Mouse (Mus musculus) heart, embryonic 14.5 days (tissue): Measurements from ENCODE around the gene Ipo13. TPM values are rescaled to one million over a fixed set of nuclear protein-coding genes. Genes with fewer than 3 reads are reported as not detected.

Source experiments
- ATAC-seq: fragments of 200-750 bp; cut with Nextera tagmentation; 2 replicates; pipeline ENCODE4 v1.8.0; 2017; ENCODE audit warnings: low read depth, moderate TSS enrichment; ENCODE audit not compliant: insufficient number of reproducible peaks, insufficient read depth, low FRiP score
- H3K27ac ChIP-seq, 2 experiments: fragments of 200-500 bp in 1 of 2; fragments of 300-500 bp in 1 of 2; sonication (generic) in 1 of 2; replicated peaks in 1 of 2; 2 replicates each; pipeline ENCODE4 v1.5.1; 2012 to 2014; ENCODE audit warnings: low read depth in 2 of 2, low read length in 2 of 2, control low read depth in 1 of 2, mild to moderate bottlenecking in 1 of 2, mixed read lengths in 1 of 2; ENCODE audit not compliant: control insufficient read depth in 1 of 2, insufficient read depth in 1 of 2
- H3K27me3 ChIP-seq: fragments of 300-500 bp; sonication (generic); 2 replicates; pipeline ENCODE4 v1.6.1; 2014; ENCODE audit warnings: mild to moderate bottlenecking, low read length, control low read depth; ENCODE audit not compliant: control insufficient read depth, insufficient read depth
- H3K36me3 ChIP-seq: fragments of 300-500 bp; sonication (generic); 2 replicates; pipeline ENCODE4 v1.6.1; 2014; ENCODE audit warnings: mild to moderate bottlenecking, control low read depth, low read length, mixed read lengths; ENCODE audit not compliant: control insufficient read depth, insufficient read depth
- H3K4me1 ChIP-seq, 2 experiments: fragments of 200-500 bp in 1 of 2; fragments of 300-500 bp in 1 of 2; sonication (generic) in 1 of 2; 2 replicates each; pipeline ENCODE4 v1.6.1; 2012 to 2014; ENCODE audit warnings: low read length in 2 of 2, control low read depth in 1 of 2, mixed read lengths in 1 of 2; ENCODE audit not compliant: control insufficient read depth in 2 of 2, insufficient read depth in 2 of 2
- H3K4me2 ChIP-seq: fragments of 300-500 bp; sonication (generic); 2 replicates; pipeline ENCODE4 v1.6.1; 2014; ENCODE audit warnings: mild to moderate bottlenecking, low read length
- H3K4me3 ChIP-seq, 2 experiments: fragments of 200-500 bp in 1 of 2; fragments of 300-500 bp in 1 of 2; sonication (generic) in 1 of 2; 2 replicates each; pipeline ENCODE4 v1.5.1; 2012 to 2014; ENCODE audit warnings: low read length in 2 of 2, mild to moderate bottlenecking in 2 of 2, control low read depth in 1 of 2, low read depth in 1 of 2, moderate library complexity in 1 of 2; ENCODE audit not compliant: control insufficient read depth in 1 of 2, insufficient read depth in 1 of 2
- H3K9ac ChIP-seq: fragments of 300-500 bp; sonication (generic); 2 replicates; pipeline ENCODE4 v1.6.1; 2014; ENCODE audit warnings: mild to moderate bottlenecking, low read length
- H3K9me3 ChIP-seq: fragments of 300-500 bp; sonication (generic); 2 replicates; pipeline ENCODE4 v1.6.1; 2016; ENCODE audit warnings: low read length, control low read depth; ENCODE audit not compliant: control insufficient read depth
- WGBS: fragments of 180-500 bp; shearing (Covaris S2); extraction: QIAGEN DNeasy Blood & Tissue Kit; methylation state at CpG from one replicate; pipeline ENCODE4 v1.1.7; 2014; 5-methylcytosine and 5-hydroxymethylcytosine counted together
- polyA plus RNA-seq: library from polyadenylated mRNA; unstranded; fragments of >200 nt; fragmentation: Nextera tagmentation; extraction: Ambion mirVana; gene quantifications from 2 replicates; pipeline ENCODE4 v1.2.1, GENCODE M21; 2014

Ipo13 gene
- polyA plus RNA-seq, 1 experiment from 2014 or later = 36.4 TPM

- Histone ChIP-seq H3K9ac (peak overlapping the region; percentile 91), H3K27me3 (no peaks in the 10 kb centered on the region), H3K9me3 (no peaks in the 10 kb centered on the region), H3K4me1 (peaks cover 39 to 46% of the 10 kb centered on the region in 2 experiments), H3K4me2 (peak overlapping the region; percentile 96), H3K4me3 (peak overlapping the region; percentile 65 to 85), H3K36me3 (peaks cover 36% of the 10 kb centered on the region), H3K27ac (0 out of 4 replicates have a peak overlapping the region, but pooled peaks of 1 of the 2 experiments have one; percentile 87)
- no peak for ATAC-seq
- 14% methylated on average over 8 of the region's 8 CpGs for WGBS
Observed at GRCm38 (mm10) chr4:117914031-117914430, 768 bp downstream of the Ipo13 start.

DNA sequence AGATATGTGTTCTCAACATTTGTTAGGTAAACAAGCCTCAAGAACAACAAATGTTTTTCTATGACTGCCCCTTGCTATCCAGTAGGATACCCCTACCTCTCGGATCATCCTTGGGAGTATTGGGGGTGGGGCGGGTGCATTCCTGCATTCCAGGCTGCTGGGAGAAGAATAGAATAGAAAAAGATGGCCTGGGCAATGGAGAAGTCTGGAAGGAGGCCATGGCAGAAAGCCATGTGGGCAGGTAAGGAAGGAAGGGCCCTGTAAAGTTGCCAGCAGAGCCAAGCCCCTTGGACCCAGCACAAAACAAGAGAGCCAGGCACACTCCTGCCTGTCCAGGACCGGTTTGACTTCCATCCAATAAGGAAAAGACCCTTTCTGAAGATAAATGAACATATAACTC lies 1.4 kb downstream of the Ipo13 start:
- H3K4me1 ChIP-seq = peaks cover 35 to 44% of the 10 kb centered on the region in 2 experiments
- H3K9ac ChIP-seq = peak overlapping the region; percentile 91
- H3K9me3 ChIP-seq = no peaks in the 10 kb centered on the region

DNA sequence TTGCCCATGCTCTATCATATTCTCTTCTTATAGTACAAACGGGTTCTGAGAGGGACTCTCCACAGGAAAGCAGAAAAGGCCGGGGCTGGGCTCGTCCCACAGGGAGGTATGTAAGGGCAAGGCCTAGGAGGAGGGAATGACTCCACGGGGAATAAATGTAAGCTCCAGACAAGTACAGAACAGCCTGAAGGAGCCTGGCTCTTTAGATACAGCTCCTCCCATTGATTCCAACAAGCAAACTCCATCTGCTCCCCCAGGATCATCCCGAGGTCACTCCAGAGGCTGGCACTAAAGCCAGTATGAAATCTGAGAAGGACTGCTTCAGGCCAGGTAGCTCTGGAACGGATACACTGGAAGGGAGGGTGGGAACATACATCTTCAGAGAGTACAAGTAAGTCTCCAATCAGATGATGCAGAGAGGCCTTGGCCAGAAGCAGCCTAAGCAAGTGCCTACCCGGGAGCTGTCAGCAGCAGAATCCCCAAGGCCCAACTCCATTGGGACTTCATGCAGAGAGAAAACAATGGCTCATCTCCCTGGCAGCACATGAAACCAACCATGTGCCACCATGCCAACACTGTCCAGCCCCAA lies 2.0 kb downstream of the Ipo13 start:
- Histone ChIP-seq H3K9me3 (no peaks in the 10 kb centered on the region), H3K27me3 (no peaks in the 10 kb centered on the region), H3K4me3 (no peak overlapping the region), H3K4me1 (peaks cover 31 to 37% of the 10 kb centered on the region in 2 experiments), H3K9ac (peak overlapping the region; percentile 18; the same call in 1 of the 2 replicates), H3K4me2 (peak overlapping the region; percentile 96), H3K27ac (no peak overlapping the region), H3K36me3 (peaks cover 43% of the 10 kb centered on the region)
- no peak for ATAC-seq
- 60% methylated on average over 7 of the region's 7 CpGs for WGBS

More for the DNA sequence above, 1.4 kb downstream of the Ipo13 start:
- Histone ChIP-seq H3K27me3 (no peaks in the 10 kb centered on the region), H3K4me3 (peak overlapping the region; percentile 65 to 85; a peak in 3 of 4 replicates), H3K27ac (0 out of 4 replicates have a peak overlapping the region, but pooled peaks of 1 of the 2 experiments have one; percentile 87), H3K36me3 (peaks cover 37% of the 10 kb centered on the region), H3K4me2 (peak overlapping the region; percentile 96)
- WGBS = 34% methylated on average over 3 of the region's 3 CpGs
- no peak for ATAC-seq

DNA sequence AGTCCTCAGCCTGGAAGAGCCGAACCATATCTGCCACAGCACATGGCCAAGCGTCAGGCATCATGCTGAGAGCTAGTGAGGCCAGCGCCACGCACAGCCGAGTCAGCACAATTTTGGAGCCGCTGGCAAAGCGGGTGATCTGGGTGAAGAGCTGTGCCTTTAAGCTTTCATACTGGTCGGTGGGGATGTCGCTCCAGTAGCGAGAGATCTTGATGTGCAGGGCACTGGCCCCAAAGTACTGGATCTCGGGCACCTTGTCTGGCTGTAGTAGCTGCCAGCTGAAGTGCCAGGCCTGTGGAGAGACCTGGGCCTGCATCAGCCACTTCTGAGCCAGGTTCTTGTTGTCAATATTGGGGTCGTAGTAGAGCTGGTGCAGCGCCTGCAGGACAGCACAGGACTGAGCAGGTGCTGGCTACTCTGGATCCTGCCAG lies 2.7 kb downstream of the Ipo13 start:
- peaks cover 25 to 31% of the 10 kb centered on the region in 2 experiments for H3K4me1 ChIP-seq
- H3K27ac ChIP-seq = no peak overlapping the region
- 92% methylated on average over 13 of the region's 13 CpGs for WGBS
- no peak overlapping the region for H3K4me2 ChIP-seq
- H3K4me3 ChIP-seq = no peak overlapping the region
- no peak overlapping the region for H3K9ac ChIP-seq
- no peak for ATAC-seq
- H3K36me3 ChIP-seq = peaks cover 48% of the 10 kb centered on the region
- no peaks in the 10 kb centered on the region for H3K9me3 ChIP-seq
- H3K27me3 ChIP-seq = no peaks in the 10 kb centered on the region

- no peak for ATAC-seq
- peaks cover 77% of the 10 kb centered on the region for H3K36me3 ChIP-seq
Observed at GRCm38 (mm10) chr4:117908834-117909453, 5.9 kb downstream of the Ipo13 start.

GRCm38 (mm10) chr4:117906196-117906595 lies 8.6 kb downstream of the Ipo13 start:
- Histone ChIP-seq H3K27ac (no peak overlapping the region), H3K36me3 (peaks cover 86% of the 10 kb centered on the region), H3K4me3 (no peak overlapping the region), H3K4me2 (no peak overlapping the region), H3K9ac (no peak overlapping the region), H3K9me3 (no peaks in the 10 kb centered on the region), H3K27me3 (no peaks in the 10 kb centered on the region), H3K4me1 (peaks cover 3 to 9% of the 10 kb centered on the region in 2 experiments; a peak in 3 of 4 replicates)
- ATAC-seq = no peak
- WGBS = 87% methylated on average over 3 of the region's 3 CpGs

More at GRCm38 (mm10) chr4:117908834-117909453, 5.9 kb downstream of the Ipo13 start:
- 84% methylated on average over 8 of the region's 8 CpGs for WGBS
- H3K4me3 ChIP-seq = no peak overlapping the region
- no peaks in the 10 kb centered on the region for H3K9me3 ChIP-seq
- H3K4me2 ChIP-seq = no peak overlapping the region
- H3K27me3 ChIP-seq = no peaks in the 10 kb centered on the region
- no peak overlapping the region for H3K9ac ChIP-seq
- H3K27ac ChIP-seq = no peak overlapping the region
- peaks cover 14 to 24% of the 10 kb centered on the region in 2 experiments for H3K4me1 ChIP-seq

GRCm38 (mm10) chr4:117904761-117905160 lies 10.0 kb downstream of the Ipo13 start:
- Histone ChIP-seq H3K9ac (no peak overlapping the region), H3K9me3 (no peaks in the 10 kb centered on the region), H3K36me3 (peaks cover 87% of the 10 kb centered on the region), H3K27me3 (no peaks in the 10 kb centered on the region), H3K4me2 (no peak overlapping the region), H3K27ac (no peak overlapping the region), H3K4me3 (no peak overlapping the region), H3K4me1 (peaks cover 3 to 6% of the 10 kb centered on the region in 2 experiments; a peak in 3 of 4 replicates)
- no peak for ATAC-seq
- 83% methylated on average over 8 of the region's 8 CpGs for WGBS
